Mouse (Mus musculus): Measurements from ENCODE around the gene Slf2. TPM values are rescaled to one million over a fixed set of nuclear protein-coding genes. Genes with fewer than 3 reads are reported as not detected.
A peak's percentile ranks its signal among the peaks of the same experiment; 100 is the strongest.

Slf2 gene
- total RNA-seq, 2 experiments from 2014 or later: 26.4 to 26.8 TPM

DNA sequence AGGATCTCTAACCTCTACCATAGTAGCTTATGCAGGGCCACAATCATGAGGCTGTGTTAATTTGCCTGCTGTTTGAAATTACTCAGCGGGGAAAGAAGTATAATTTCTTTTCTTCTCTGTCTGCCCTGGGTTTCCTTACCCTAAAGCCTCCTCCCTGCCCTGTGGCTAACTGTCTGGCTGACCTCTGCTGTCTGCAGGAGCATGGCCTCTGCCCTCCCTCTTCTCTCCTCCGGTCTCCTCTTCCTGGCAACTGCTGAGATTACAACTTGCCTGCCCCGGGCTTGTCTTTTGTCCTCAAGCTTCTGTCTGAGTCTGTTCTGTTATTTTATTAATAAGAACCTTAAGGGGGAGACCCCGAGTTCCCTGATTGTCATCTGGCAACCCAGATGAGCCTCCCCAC lies 25.6 kb upstream of the Slf2 start:
- no peak for DNase-seq
- intact Hi-C loops (cut with DNase I): no loop called here

GRCm38 (mm10) chr19:44907851-44908690 lies 22.9 kb upstream of the Slf2 start:
- DNase-seq: peak; percentile 60 to 66
- intact Hi-C loops (cut with DNase I): no loop called here

DNA sequence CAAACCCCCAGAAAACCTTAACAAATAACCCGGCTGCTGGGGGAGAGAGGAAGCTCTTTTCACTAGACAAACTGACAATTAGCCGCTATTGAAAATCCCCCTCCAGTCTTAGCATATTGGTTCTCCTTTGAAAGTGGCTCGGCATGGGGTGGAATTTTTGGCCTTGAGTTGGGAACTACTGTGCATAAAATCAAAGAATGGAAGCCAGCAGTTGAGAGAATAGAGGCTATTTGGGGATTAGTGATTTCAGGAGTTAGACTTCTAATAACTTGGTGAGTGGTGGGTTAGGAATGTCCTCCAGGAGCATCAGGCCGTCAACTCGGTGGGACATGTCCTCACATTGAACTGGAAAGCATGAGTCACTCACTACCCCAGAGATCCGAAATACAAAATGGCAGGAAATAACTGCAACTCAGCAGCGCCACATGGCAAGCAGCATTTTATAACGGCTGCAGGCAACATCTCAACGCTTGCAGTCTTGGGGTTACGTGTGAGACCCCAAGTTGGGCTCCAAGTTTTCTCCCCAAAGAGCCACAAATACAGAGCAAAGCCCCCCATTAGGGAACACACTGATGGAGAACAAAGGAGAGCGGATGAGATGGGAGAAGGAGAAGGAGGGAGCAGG lies 22.0 kb upstream of the Slf2 start:
- intact Hi-C loops (cut with DNase I): no loop called here
- no peak for DNase-seq

DNA sequence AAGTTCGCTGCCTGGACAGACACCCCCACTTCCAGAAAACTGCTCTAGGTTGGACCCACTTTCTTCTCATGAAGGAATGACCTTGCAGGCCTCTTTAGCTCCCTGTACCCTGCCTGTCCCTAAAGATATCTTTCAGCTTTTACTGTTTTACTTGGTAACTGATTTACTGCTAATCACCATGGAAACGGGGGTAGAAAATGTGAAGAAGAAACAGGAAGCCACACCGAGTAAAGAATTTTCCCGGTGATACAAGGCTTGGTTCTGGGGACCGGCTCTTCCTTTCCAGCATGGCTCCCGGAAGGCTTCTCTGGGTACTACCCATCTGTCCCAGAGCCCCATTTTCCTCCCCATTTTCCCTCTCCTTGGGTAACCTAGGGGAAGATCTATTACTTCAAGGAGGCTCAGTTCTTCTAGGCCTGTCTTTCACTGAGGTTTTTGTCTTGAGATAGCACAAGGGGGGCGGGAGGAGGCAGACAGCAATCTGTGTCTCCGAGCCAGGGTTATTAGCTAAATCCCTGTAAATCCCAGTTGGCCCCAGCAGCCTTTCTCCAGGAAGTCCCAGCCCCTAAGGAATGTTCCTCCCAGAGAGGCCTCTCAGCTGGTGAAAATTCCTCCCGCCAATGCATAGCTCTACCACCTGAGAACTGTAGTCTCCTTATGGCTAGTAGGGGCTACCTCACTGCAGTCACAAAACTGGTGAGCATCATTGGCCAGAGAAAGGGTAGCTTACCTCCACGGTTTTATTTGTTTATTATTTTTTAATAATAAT lies 16.3 kb upstream of the Slf2 start:
- DNase-seq: no peak
- intact Hi-C loops (cut with DNase I): no loop called here

- DNase-seq: no peak
- intact Hi-C loops (cut with DNase I): no loop called here
Measured at GRCm38 (mm10) chr19:44918171-44918570, 12.8 kb upstream of the Slf2 start.

GRCm38 (mm10) chr19:44921466-44922139 lies 9.3 kb upstream of the Slf2 start:
- DNase-seq: no peak
- intact Hi-C loops (cut with DNase I): no loop called here

DNA sequence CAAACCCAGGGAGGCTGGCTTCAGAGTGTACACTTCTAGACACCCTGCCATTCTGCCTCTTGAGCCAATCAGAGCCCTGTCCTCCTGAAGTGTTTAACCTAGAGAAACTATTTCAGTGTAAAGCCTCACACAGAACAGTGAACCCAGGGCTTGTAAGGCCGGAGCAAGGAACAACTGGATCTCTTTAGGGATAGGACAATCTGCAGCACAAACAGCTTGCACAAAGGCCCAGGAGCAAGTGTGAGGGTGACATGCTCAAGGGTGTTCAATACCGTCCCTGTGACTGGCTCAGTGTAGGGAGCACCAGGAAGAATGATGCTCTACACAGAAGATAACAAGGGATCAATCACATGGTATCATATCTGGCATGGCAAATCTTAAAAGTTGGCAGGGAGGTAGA lies 8.4 kb upstream of the Slf2 start:
- no peak for DNase-seq
- intact Hi-C loops (cut with DNase I): no loop called here

DNA sequence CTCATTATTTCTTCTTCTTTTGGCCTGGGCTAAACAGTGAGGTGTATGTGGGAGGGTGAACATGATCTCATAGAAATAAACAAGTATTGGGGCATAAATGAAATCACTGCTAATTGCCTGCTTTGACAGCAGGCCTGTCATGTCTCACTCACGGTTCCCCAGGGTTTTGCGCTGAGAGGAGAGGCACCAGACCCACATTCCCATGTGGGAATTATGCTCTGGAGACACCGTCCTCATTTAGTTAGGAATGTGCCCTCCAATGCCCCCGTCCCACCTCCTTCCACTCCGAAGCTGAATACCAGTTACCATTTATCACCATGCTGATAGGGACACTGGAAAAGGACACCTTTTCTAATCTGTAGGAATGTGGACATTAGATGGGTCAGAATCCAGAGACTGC lies 6.3 kb upstream of the Slf2 start:
- peak in 1 of 2 experiments; percentile 32 for DNase-seq
- intact Hi-C loops (cut with DNase I): no loop called here

DNA sequence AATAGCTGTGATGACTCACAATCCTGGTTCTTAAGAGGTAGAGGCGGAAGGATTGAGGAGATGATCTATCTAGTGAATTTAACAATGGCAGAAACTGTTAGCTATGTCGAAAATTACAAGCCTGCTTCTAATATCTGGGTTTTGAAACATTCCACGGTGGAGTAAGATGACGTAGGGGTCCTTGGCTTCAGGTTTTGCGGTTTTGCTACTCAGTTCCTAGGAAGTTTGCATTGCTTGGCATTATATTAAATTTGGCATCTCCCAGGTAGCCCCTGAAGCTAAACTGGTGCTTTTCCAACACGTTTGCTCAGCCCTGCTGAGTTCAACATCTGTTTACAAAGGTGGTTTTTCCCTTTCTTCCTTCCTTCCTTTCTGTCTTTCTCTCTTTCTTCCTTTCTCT lies 4.2 kb upstream of the Slf2 start:
- DNase-seq: no peak
- intact Hi-C loops (cut with DNase I): no loop called here

DNA sequence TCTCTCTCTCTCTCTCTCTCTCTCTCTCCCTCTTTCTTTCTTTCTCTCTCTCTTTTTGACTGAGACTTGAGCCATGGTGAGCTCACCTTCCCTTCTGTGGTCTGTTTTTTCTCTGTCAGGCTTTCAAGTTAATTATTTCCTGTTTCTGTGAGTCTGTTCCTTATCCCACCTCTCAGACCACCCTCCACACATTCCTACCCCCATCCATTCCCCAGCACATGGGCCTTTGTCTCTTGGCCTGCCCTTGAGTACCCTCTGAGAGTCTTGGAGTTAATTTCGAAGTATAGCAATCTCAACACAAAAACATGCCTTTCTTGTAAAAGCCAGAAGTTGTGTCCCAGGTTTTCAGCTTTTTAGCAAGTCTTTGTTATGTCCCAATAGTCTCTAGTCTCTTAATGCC lies 3.7 kb upstream of the Slf2 start:
- intact Hi-C loops (cut with DNase I): no loop called here
- no peak for DNase-seq

GRCm38 (mm10) chr19:44928185-44928584 lies 2.8 kb upstream of the Slf2 start:
- peak; percentile 23 to 55 for DNase-seq
- intact Hi-C loops (cut with DNase I): no loop called here

GRCm38 (mm10) chr19:44929251-44929650 lies 1.7 kb upstream of the Slf2 start:
- no peak for DNase-seq
- intact Hi-C loops (cut with DNase I): no loop called here

DNA sequence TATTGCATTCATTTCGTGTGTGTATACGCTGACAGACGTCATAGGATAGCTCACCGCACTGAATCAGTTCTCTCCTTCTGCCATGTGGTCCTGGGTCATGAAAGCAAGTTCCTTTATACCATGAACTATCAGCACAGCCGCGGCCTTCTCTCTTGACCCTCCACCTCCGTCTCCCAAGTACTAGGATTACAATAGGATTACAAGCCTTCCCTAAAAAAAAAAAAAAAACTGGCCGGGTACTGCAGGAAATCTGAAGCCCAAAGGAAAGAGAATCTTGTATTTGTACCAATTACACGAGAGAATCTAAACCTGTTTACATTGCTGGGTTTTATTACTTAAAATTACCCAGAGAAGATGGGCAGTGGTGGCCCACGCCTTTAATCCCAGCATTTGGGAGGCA lies 1.3 kb upstream of the Slf2 start:
- DNase-seq: no peak
- intact Hi-C loops (cut with DNase I): no loop called here

DNA sequence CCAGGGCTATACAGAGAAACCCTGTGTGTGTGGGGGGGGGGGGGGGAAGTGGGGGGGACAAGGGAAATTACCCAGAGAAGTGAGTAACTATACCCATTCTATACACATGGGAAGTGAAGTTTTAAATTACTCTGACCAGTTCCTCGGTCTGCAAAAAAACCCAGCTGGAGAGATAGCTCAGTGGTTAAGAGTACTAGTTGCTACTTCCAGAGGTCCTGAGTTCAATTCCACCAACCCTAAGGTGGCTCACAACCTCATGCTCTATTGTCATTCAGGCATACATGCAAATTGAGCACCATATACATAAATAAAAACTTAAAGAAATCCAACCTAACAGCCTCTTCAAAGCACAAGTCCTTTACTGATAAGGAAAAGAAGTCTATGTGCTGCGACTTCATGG lies 829 bp upstream of the Slf2 start:
- no peak for DNase-seq
- intact Hi-C loops (cut with DNase I): no loop called here

DNA sequence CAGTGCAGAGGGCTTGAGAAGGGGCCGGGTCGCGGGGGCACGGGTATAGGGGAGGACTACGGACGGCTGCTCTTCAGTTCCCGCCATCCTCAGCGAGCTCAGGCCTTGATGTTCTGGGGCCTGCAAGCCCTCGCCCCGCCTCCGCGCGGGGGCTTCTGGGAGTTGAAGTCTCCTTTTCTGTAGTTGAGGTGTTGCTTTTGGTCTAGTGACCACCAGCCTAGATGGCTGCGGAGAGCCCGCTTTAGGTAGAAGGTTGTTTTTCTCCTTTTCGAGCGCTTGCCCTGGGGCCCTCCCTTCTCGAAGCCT lies 456 bp downstream of the Slf2 start:
- intact Hi-C loops (cut with DNase I): no loop called here
- DNase-seq: peak; percentile 83 to 88

- DNase-seq: no peak
- intact Hi-C loops (cut with DNase I): no loop called here
Measured at GRCm38 (mm10) chr19:44932051-44932450, 1.1 kb downstream of the Slf2 start.

DNA sequence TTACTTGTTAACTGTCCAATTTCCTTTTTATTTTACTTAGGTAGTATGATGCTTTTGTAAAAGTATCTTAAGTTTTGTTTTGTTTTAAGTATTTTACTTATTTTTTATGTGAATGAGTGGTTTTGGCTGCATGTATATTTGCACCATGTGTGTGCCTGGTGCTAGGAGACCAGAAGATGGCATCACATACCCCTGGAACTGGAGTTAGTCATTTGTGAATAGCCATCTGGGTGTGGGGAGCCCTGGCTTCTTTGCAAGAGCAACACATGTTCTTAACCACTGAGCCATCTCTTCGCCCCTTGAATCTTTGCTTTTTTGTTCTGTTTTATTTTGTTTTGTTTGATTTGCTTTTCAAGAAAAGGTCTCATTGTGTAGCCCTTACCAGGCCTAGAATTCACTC lies 2.2 kb downstream of the Slf2 start:
- intact Hi-C loops (cut with DNase I): no loop called here
- no peak for DNase-seq

- intact Hi-C loops (cut with DNase I): no loop called here
- no peak for DNase-seq
Measured at GRCm38 (mm10) chr19:44959633-44960032, 28.7 kb downstream of the Slf2 start.

DNA sequence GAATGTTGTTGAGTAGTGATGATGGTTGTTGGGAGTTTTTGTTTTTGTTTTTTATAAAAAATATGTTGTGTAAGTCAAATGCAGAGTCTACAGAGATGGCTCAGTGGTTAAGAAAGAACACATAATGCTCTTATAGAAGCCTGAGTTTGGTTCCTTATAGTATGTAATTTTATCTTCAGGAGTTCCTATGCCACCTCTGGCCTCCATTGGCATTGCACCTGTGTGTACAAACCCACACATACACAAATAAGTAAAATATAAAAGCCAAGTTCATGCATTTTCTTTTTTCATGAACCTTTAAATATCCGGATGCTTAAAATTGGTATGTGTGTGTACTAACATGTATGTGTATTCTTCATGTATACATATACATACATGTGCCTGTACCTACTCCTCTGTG lies 35.0 kb downstream of the Slf2 start:
- DNase-seq: no peak
- intact Hi-C loops (cut with DNase I): no loop called here

- intact Hi-C loops (cut with DNase I): no loop called here
- no peak for DNase-seq
Measured at GRCm38 (mm10) chr19:44968329-44968728, 37.4 kb downstream of the Slf2 start.

GRCm38 (mm10) chr19:44976636-44977035 lies 45.7 kb downstream of the Slf2 start:
- DNase-seq: no peak
- intact Hi-C loops (cut with DNase I): loop anchor here (5.0 kb wide), 1 partner anchor 34 kb away; no protein-coding TSS in a partner anchor

All from heart, postnatal 14 days (tissue).